Mouse (Mus musculus) kidney, adult 2 months (tissue): ENCODE data around the gene Coq10a. TPM values are rescaled to one million over a fixed set of nuclear protein-coding genes. Genes with fewer than 3 reads are reported as not detected.

Source experiments
- DNase-seq: peaks from one replicate; pipeline ENCODE4 v3.0.0; 2021
- H3K27ac ChIP-seq: fragments of 200-500 bp; 2 replicates; pipeline ENCODE4 v1.5.1; 2012; ENCODE audit warnings: low read depth, low read length, control low read depth, inconsistent platforms; ENCODE audit not compliant: insufficient read depth
- H3K27me3 ChIP-seq: fragments of 200-500 bp; replicated peaks from 2 replicates; pipeline ENCODE4 v1.6.1; 2012; ENCODE audit warnings: mild to moderate bottlenecking, moderate library complexity, low read length, inconsistent platforms; ENCODE audit not compliant: control insufficient read depth, insufficient read depth
- H3K36me3 ChIP-seq: fragments of 200-500 bp; 2 replicates; pipeline ENCODE4 v1.6.1; 2012; ENCODE audit warnings: mild to moderate bottlenecking, moderate library complexity, low read length, inconsistent platforms; ENCODE audit not compliant: control insufficient read depth, insufficient read depth
- H3K4me1 ChIP-seq: fragments of 200-500 bp; 2 replicates; pipeline ENCODE4 v1.6.1; 2011; ENCODE audit warnings: low read length; ENCODE audit not compliant: control insufficient read depth, insufficient read depth
- H3K4me3 ChIP-seq: fragments of 200-500 bp; 2 replicates; pipeline ENCODE4 v1.5.1; 2011; ENCODE audit warnings: mild to moderate bottlenecking, low read depth, low read length, control low read depth; ENCODE audit not compliant: insufficient read depth
- CTCF ChIP-seq: fragments of 200-500 bp; conservative IDR thresholded peaks from 2 replicates; pipeline ENCODE4 v1.5.1; 2011; ENCODE audit warnings: low read depth, mild to moderate bottlenecking, control low read depth, low read length, moderate library complexity, mixed read lengths; ENCODE audit not compliant: insufficient read depth, insufficient read length
- POLR2A ChIP-seq: fragments of 200-500 bp; IDR thresholded peaks from one replicate; pipeline ENCODE4 v1.6.1; 2011; ENCODE audit warnings: low read depth, low read length, control low read depth
- WGBS: fragments of 180-500 bp; shearing (Covaris S2); methylation state at CpG from one replicate; pipeline ENCODE4 v1.1.7; 2018; 5-methylcytosine and 5-hydroxymethylcytosine counted together
- polyA plus RNA-seq: library from polyadenylated mRNA; depleted of rRNA; stranded (reverse); fragments of >200 nt; gene quantifications from 2 replicates; pipeline ENCODE4 v1.2.3, GENCODE M21; 2012; rRNA removed

The Coq10a gene
- 58.7 and 72.3 TPM in 2 replicates for polyA plus RNA-seq

- DNase-seq: peak; percentile 96
- H3K36me3 ChIP-seq: no peaks in the 10 kb centered on the region
- 2% methylated on average over 72 of the region's 87 CpGs for WGBS
- H3K4me3 ChIP-seq: peak within 1 kb of the TSS; percentile 75
- peaks cover 10% of the 10 kb centered on the region for H3K4me1 ChIP-seq
- peak; percentile 83 for TF ChIP-seq POLR2A
- no peak for TF ChIP-seq CTCF
- H3K27me3 ChIP-seq: no peaks in the 10 kb centered on the region
- H3K27ac ChIP-seq: peak within 1 kb of the TSS; percentile 80
Observed at GRCm38 (mm10) chr10:128368402-128369217, at the start of gene Coq10a. TSS of gene Coq10a (minus strand) at chr10:128368997.

- Histone ChIP-seq H3K27ac (no peak overlapping the region), H3K4me1 (peaks cover 6% of the 10 kb centered on the region), H3K4me3 (no peak overlapping the region), H3K27me3 (no peaks in the 10 kb centered on the region), H3K36me3 (no peaks in the 10 kb centered on the region; the same call in 1 of the 2 replicates)
- TF ChIP-seq CTCF (no peak), POLR2A (no peak)
- 80% methylated on average over 5 of the region's 5 CpGs for WGBS
- no peak for DNase-seq
Observed at GRCm38 (mm10) chr10:128414848-128415247, 46.1 kb upstream of the Coq10a start.

GRCm38 (mm10) chr10:128413076-128413475, 44.3 kb upstream of the Coq10a start:
- no peak overlapping the region for H3K27ac ChIP-seq
- peaks cover 13% of the 10 kb centered on the region for H3K4me1 ChIP-seq
- 10% methylated on average over 1 of the region's 1 CpGs for WGBS
- TF ChIP-seq POLR2A: no peak
- TF ChIP-seq CTCF: no peak
- no peak for DNase-seq
- H3K27me3 ChIP-seq: no peaks in the 10 kb centered on the region
- H3K4me3 ChIP-seq: no peak overlapping the region
- no peaks in the 10 kb centered on the region; the same call in 1 of the 2 replicates for H3K36me3 ChIP-seq

- H3K4me3 ChIP-seq: 0 out of 2 replicates have a peak overlapping the region, but pooled peaks have one; percentile 69
- peaks cover 13% of the 10 kb centered on the region for H3K4me1 ChIP-seq
- TF ChIP-seq CTCF (no peak), POLR2A (no peak)
- H3K36me3 ChIP-seq: no peaks in the 10 kb centered on the region; the same call in 1 of the 2 replicates
- DNase-seq: no peak
- H3K27me3 ChIP-seq: no peaks in the 10 kb centered on the region
- H3K27ac ChIP-seq: no peak overlapping the region
- 44% methylated on average over 1 of the region's 1 CpGs for WGBS
Observed at GRCm38 (mm10) chr10:128412558-128412957, 43.8 kb upstream of the Coq10a start.

GRCm38 (mm10) chr10:128412055-128412381, 43.2 kb upstream of the Coq10a start:
- TF ChIP-seq CTCF: no peak
- no peak for TF ChIP-seq POLR2A
- peak overlapping the region; percentile 69 for H3K4me3 ChIP-seq
- H3K27ac ChIP-seq: peak overlapping the region; percentile 24
- H3K27me3 ChIP-seq: no peaks in the 10 kb centered on the region
- peak; percentile 50 for DNase-seq
- peaks cover 13% of the 10 kb centered on the region for H3K4me1 ChIP-seq
- no peaks in the 10 kb centered on the region; the same call in 1 of the 2 replicates for H3K36me3 ChIP-seq
- under 1% methylated on average over 14 of the region's 14 CpGs for WGBS

GRCm38 (mm10) chr10:128411211-128412054, 42.6 kb upstream of the Coq10a start, which contains the start of the genes Nabp2 and Rnf41:
TSS of gene Nabp2 (minus strand) at chr10:128411492.
TSS of gene Rnf41 (plus strand) at chr10:128411657.
- H3K27me3 ChIP-seq: no peaks in the 10 kb centered on the region
- DNase-seq: peak; percentile 98
- WGBS: under 1% methylated on average over 46 of the region's 50 CpGs
- TF ChIP-seq POLR2A (peak; percentile 80), CTCF (no peak)
- H3K4me1 ChIP-seq: peaks cover 13% of the 10 kb centered on the region
- peak within 1 kb of the TSS; percentile 84 for H3K27ac ChIP-seq
- H3K36me3 ChIP-seq: no peaks in the 10 kb centered on the region; the same call in 1 of the 2 replicates
- H3K4me3 ChIP-seq: peak within 1 kb of the TSS; percentile 69

- WGBS: 11% methylated on average over 4 of the region's 4 CpGs
- peak; percentile 36 for DNase-seq
- H3K4me3 ChIP-seq: peak overlapping the region; percentile 47
Observed at GRCm38 (mm10) chr10:128410560-128410845, 41.7 kb upstream of the Coq10a start.

More at GRCm38 (mm10) chr10:128410560-128410845, 41.7 kb upstream of the Coq10a start:
- Histone ChIP-seq H3K27me3 (no peaks in the 10 kb centered on the region), H3K4me1 (peaks cover 13% of the 10 kb centered on the region), H3K36me3 (no peaks in the 10 kb centered on the region), H3K27ac (peak overlapping the region; percentile 84)
- TF ChIP-seq CTCF: no peak
- no peak for TF ChIP-seq POLR2A
